Mouse (Mus musculus) ES-Bruce4 (cell line): ENCODE measurements at regions not wholly inside any gene's neighbourhood (a gene's known extent, or its start where the extent isn't known, plus 50 kb on each side); places are given as distances from the start of the nearest gene placed in this dataset.

Experiments used
- H3K27ac ChIP-seq: 2 replicates; pipeline ENCODE4 v1.5.1; 2012; ENCODE audit warnings: low read length, inconsistent platforms; ENCODE audit not compliant: insufficient read depth
- H3K27me3 ChIP-seq: 2 replicates; pipeline ENCODE4 v1.6.1; 2012; ENCODE audit warnings: mild to moderate bottlenecking, low read length, inconsistent platforms; ENCODE audit not compliant: control insufficient read depth, poor library complexity, insufficient read depth, severe bottlenecking
- H3K36me3 ChIP-seq: 2 replicates; pipeline ENCODE4 v1.6.1; 2012; ENCODE audit warnings: inconsistent platforms, mild to moderate bottlenecking, low read length, moderate library complexity; ENCODE audit not compliant: control insufficient read depth, poor library complexity, insufficient read depth, severe bottlenecking
- H3K4me1 ChIP-seq: one replicate; pipeline ENCODE4 v1.8.1; 2011; ENCODE audit warnings: low read length; ENCODE audit not compliant: control insufficient read depth, insufficient read depth
- H3K4me3 ChIP-seq: 2 replicates; pipeline ENCODE4 v1.5.1; 2011; ENCODE audit warnings: low read depth, mild to moderate bottlenecking, low read length
- H3K9ac ChIP-seq: 2 replicates; pipeline ENCODE4 v1.6.1; 2012; ENCODE audit warnings: low read depth, mild to moderate bottlenecking, inconsistent platforms; ENCODE audit not compliant: poor library complexity, severe bottlenecking
- H3K9me3 ChIP-seq: replicated peaks from 2 replicates; pipeline ENCODE4 v1.6.1; 2012; ENCODE audit warnings: mild to moderate bottlenecking, low read length, inconsistent platforms; ENCODE audit not compliant: control insufficient read depth, poor library complexity, insufficient read depth, severe bottlenecking
- CTCF ChIP-seq: IDR thresholded peaks from one replicate; pipeline ENCODE4 v1.8.1; 2011; ENCODE audit warnings: low read depth, low read length
- EP300 ChIP-seq: IDR thresholded peaks from 2 replicates; pipeline ENCODE4 v1.6.1; 2011; ENCODE audit warnings: low read depth, low read length; ENCODE audit not compliant: insufficient read depth
- POLR2A ChIP-seq: IDR thresholded peaks from one replicate; pipeline ENCODE4 v1.8.1; 2011; ENCODE audit warnings: low read length; ENCODE audit not compliant: insufficient read depth

DNA sequence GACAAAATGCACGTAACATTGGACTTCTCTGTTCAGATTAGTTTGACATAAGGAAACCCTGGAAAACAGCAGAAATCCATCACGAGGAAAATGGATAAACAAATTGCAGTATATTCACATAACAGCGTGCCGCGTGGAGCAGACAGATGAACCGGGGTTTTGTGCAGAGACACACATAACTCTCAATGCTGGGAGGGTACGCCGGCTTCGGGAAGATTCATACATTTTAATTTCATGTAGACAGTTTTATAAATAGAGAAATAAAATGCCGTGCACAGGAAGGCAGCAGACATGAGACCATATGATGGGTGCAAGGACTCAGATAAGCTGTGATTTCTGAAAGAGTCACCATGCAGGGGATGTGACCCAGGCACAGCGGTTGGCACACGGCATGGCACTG is 489.9 kb upstream of the Fam19a5 start:
- TF ChIP-seq EP300 (no peak), CTCF (no peak), POLR2A (no peak)
- Histone ChIP-seq H3K36me3 (no peaks in the 10 kb centered on the region), H3K4me1 (no peaks in the 10 kb centered on the region), H3K27me3 (no peaks in the 10 kb centered on the region), H3K9me3 (no peaks in the 10 kb centered on the region), H3K9ac (no peak overlapping the region), H3K4me3 (no peak overlapping the region), H3K27ac (no peak overlapping the region)

DNA sequence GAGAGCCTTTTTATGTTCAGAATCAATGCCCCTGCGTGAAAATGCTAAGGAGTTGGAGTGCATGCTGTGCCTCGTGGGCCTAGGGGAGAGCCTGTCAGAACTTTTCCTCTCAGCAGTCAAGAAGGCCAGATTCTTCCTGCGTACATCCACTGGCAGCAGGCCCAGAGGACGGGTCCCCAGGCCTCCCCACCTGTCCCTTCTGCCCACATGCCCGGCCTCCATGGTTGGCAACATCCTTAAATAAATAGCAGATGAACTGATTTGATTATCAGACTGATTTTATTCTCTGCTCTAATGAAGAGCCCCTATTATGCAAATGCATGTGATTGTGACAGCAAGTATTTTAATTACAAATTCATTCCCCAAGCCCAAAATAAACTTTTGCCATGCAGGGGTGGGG is 479.2 kb upstream of the Fam19a5 start:
- no peak overlapping the region for H3K9ac ChIP-seq
- TF ChIP-seq CTCF = no peak
- TF ChIP-seq EP300 = no peak
- no peak for TF ChIP-seq POLR2A
- no peaks in the 10 kb centered on the region for H3K36me3 ChIP-seq

DNA sequence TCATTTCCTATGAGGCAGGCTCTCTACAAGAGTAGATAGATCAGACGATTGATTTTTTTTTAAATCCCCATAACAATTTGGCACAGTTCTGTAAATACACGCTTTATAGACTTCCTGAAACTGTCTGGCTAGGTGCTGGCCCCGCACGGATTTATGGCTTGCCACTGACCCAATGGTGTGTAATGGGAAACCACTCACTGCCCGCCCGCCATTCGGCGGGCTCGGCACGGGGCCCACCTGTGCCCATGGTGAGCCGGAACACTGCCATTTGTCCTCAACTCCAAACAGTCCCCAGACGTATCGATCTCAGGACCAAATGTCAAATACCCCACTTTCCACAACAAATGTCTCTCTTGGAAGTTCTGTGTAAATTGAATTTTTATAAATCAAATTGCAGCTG is 475.8 kb upstream of the Fam19a5 start:
- no peaks in the 10 kb centered on the region for H3K36me3 ChIP-seq
- no peaks in the 10 kb centered on the region for H3K4me1 ChIP-seq
- no peaks in the 10 kb centered on the region for H3K9me3 ChIP-seq
- H3K4me3 ChIP-seq = no peak overlapping the region
- H3K27me3 ChIP-seq = no peaks in the 10 kb centered on the region
- no peak overlapping the region for H3K27ac ChIP-seq
- TF ChIP-seq EP300 = no peak
- no peak for TF ChIP-seq CTCF
- no peak for TF ChIP-seq POLR2A
- no peak overlapping the region for H3K9ac ChIP-seq

More for the DNA sequence above, 479.2 kb upstream of the Fam19a5 start:
- Histone ChIP-seq H3K9me3 (no peaks in the 10 kb centered on the region), H3K4me1 (no peaks in the 10 kb centered on the region), H3K27ac (no peak overlapping the region), H3K27me3 (no peaks in the 10 kb centered on the region), H3K4me3 (no peak overlapping the region)

DNA sequence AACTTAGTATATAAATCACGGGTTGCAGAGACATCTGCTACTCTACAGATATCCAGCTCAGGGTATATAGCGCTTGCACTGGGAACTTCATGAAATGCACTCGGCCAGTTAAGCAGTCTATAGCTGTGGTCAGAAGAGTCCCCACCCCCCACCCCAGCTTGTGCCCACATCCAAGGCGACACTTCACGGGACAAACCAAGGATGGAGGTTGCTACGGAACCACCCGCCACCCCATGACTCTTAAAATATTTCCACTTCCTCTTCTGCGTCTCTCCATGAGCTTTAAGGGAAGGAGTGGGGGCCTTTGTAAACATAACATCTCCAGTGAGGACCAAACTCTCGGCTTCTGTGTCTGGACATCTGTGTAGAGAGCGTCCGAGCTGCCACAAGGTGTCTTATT is 469.5 kb upstream of the Fam19a5 start:
- no peak overlapping the region for H3K9ac ChIP-seq
- H3K27me3 ChIP-seq = no peaks in the 10 kb centered on the region

DNA sequence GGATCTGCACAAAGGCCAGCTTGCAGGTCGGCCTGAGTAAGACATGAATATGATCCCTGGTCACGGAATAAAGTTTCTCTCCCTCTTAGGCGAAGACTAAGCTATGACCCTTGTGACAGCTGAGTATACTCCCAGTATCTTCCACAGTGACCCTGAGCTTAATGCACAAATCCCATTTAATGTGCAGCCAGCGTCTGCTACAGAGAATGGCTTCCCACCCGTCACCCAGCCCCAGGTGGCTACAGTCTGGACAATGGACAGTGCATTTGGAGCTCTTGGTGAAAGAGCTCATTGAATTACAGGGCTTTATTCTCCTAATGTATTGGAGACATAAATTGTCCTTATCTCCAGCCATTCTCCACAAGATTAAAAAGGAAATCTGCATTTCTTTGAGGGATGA is 454.3 kb upstream of the Fam19a5 start:
- H3K27ac ChIP-seq = no peak overlapping the region
- no peak for TF ChIP-seq POLR2A
- no peak for TF ChIP-seq EP300
- no peak for TF ChIP-seq CTCF

More for the DNA sequence above, 469.5 kb upstream of the Fam19a5 start:
- Histone ChIP-seq H3K4me3 (no peak overlapping the region), H3K9me3 (no peaks in the 10 kb centered on the region), H3K27ac (no peak overlapping the region), H3K36me3 (no peaks in the 10 kb centered on the region), H3K4me1 (no peaks in the 10 kb centered on the region)
- no peak for TF ChIP-seq CTCF
- no peak for TF ChIP-seq EP300
- no peak for TF ChIP-seq POLR2A

DNA sequence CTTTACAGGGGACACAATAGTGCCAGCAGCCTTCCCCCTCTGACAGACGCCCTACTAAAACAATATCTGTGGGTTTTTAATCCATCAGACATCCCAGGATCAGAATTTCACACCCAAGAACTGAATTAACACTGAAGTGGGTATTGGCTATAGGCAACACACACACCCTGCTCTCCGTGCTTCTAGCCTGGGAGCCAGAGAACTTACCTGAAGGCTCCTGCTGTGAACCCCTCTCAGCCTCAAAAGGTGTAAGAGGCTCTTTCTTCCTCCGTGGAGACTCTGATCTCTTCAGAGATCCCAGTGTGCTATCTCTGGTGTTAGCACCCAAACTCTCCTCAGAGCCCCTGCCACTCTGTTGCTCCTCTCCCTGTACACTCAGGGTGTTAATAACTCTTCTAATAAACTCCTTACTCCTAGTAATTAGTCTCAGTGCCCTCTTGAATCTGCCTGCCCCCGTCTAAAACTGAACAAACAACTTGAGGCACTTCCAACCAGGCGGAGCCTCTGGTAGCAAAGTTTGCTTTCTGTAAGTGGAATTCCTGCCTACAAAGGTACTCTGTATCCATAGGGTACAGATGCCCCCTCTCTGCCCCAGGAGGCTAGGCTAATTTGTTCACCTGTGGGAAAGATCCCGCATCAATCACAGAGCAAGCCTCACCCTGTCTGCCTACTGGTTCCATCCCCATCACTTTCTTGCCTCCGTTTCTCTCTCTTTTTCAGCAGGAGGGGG is 452.9 kb upstream of the Fam19a5 start:
- Histone ChIP-seq H3K27me3 (no peaks in the 10 kb centered on the region), H3K4me3 (no peak overlapping the region), H3K27ac (no peak overlapping the region), H3K4me1 (no peaks in the 10 kb centered on the region), H3K36me3 (no peaks in the 10 kb centered on the region), H3K9me3 (no peaks in the 10 kb centered on the region), H3K9ac (no peak overlapping the region)
- TF ChIP-seq CTCF (no peak), EP300 (no peak), POLR2A (no peak)

More for the DNA sequence above, 454.3 kb upstream of the Fam19a5 start:
- H3K9ac ChIP-seq = no peak overlapping the region
- no peak overlapping the region for H3K4me3 ChIP-seq
- no peaks in the 10 kb centered on the region for H3K36me3 ChIP-seq
- no peaks in the 10 kb centered on the region for H3K4me1 ChIP-seq
- no peaks in the 10 kb centered on the region for H3K9me3 ChIP-seq
- H3K27me3 ChIP-seq = no peaks in the 10 kb centered on the region
